Mouse (Mus musculus): ENCODE measurements around the gene Tmc8.

GRCm38 (mm10) chr11:117832086-117832969 is 50.5 kb downstream of the Tmc8 start:
- peak; percentile 83 for TF ChIP-seq CTCF (IDR thresholded peaks at IDR 0.05; ENCODE audit: extremely low read depth, insufficient read length, insufficient replicate concordance, low read depth, low read length)
- TF ChIP-seq POLR2A (IDR thresholded peaks at IDR 0.05; ENCODE audit: low read depth, low read length) = peak; percentile 71

All from small intestine, adult 2 months (tissue).